Mouse (Mus musculus) stomach, embryonic 15.5 days (tissue): ENCODE measurements at regions not wholly inside any gene's neighbourhood (a gene's known extent, or its start where the extent isn't known, plus 50 kb on each side); places are given as distances from the start of the nearest gene placed in this dataset.

Experiments used
- ATAC-seq: fragments of 200-750 bp; cut with Nextera tagmentation; 2 replicates; pipeline ENCODE4 v1.8.0; 2017; ENCODE audit warnings: low read depth, moderate number of reproducible peaks, moderate TSS enrichment; ENCODE audit not compliant: insufficient read depth, low FRiP score
- H3K27ac ChIP-seq: fragments of 300-500 bp; sonication (generic); 2 replicates; pipeline ENCODE4 v1.5.1; 2015; ENCODE audit warnings: mild to moderate bottlenecking, inconsistent platforms
- H3K27me3 ChIP-seq: fragments of 300-500 bp; sonication (generic); replicated peaks from 2 replicates; pipeline ENCODE4 v1.6.1; 2015; ENCODE audit warnings: inconsistent platforms
- H3K36me3 ChIP-seq: fragments of 300-500 bp; sonication (generic); 2 replicates; pipeline ENCODE4 v1.6.1; 2015; ENCODE audit warnings: inconsistent platforms
- H3K4me1 ChIP-seq: fragments of 300-500 bp; sonication (generic); 2 replicates; pipeline ENCODE4 v1.6.1; 2015; ENCODE audit warnings: inconsistent platforms
- H3K4me2 ChIP-seq: fragments of 300-500 bp; sonication (generic); 2 replicates; pipeline ENCODE4 v1.6.1; 2015; ENCODE audit warnings: mild to moderate bottlenecking, inconsistent platforms
- H3K4me3 ChIP-seq: fragments of 300-500 bp; sonication (generic); replicated peaks from 2 replicates; pipeline ENCODE4 v1.5.1; 2015; ENCODE audit warnings: inconsistent platforms
- H3K9ac ChIP-seq: fragments of 300-500 bp; sonication (generic); 2 replicates; pipeline ENCODE4 v1.6.1; 2015; ENCODE audit warnings: inconsistent platforms
- H3K9me3 ChIP-seq: fragments of 300-500 bp; sonication (generic); 2 replicates; pipeline ENCODE4 v1.6.1; 2016; ENCODE audit warnings: inconsistent platforms
- WGBS: fragments of 180-500 bp; shearing (Covaris S2); methylation state at CpG from one replicate; pipeline ENCODE4 v1.1.7; 2015; 5-methylcytosine and 5-hydroxymethylcytosine counted together

DNA sequence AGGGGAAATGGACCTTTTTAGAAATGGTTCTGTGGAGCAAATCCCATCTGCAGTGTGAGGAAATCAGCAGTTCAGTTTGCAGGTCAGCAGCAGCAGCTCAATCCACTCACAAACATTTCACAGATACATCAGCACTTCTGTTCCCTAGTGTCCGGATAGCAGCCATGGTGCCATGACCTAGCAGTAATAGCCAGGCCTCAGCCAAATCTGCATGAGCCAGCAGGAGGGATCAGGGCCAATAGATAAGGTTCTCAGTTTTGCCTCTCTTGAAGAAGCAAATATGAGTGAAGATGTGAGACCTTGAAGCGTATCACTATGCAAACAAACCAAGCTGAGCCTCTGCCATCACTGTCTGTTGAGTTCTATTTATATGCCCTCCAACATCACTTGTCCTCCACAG, 380.7 kb upstream of the Chrm3 start:
- H3K9ac ChIP-seq: no peak overlapping the region
- no peaks in the 10 kb centered on the region for H3K4me1 ChIP-seq
- no peak overlapping the region for H3K4me3 ChIP-seq
- H3K36me3 ChIP-seq: no peaks in the 10 kb centered on the region
- no peaks in the 10 kb centered on the region for H3K27me3 ChIP-seq
- no peak overlapping the region for H3K4me2 ChIP-seq
- ATAC-seq: no peak
- H3K27ac ChIP-seq: no peak overlapping the region
- 73% methylated on average over 2 of the region's 2 CpGs for WGBS
- no peaks in the 10 kb centered on the region for H3K9me3 ChIP-seq

GRCm38 (mm10) chr13:10725745-10726171, 365.1 kb upstream of the Chrm3 start:
- H3K4me2 ChIP-seq: no peak overlapping the region
- WGBS: 63% methylated on average over 3 of the region's 3 CpGs
- no peak overlapping the region for H3K27ac ChIP-seq
- no peaks in the 10 kb centered on the region for H3K9me3 ChIP-seq
- H3K4me1 ChIP-seq: no peaks in the 10 kb centered on the region
- no peaks in the 10 kb centered on the region for H3K27me3 ChIP-seq
- H3K9ac ChIP-seq: no peak overlapping the region
- H3K4me3 ChIP-seq: no peak overlapping the region
- no peak for ATAC-seq
- H3K36me3 ChIP-seq: no peaks in the 10 kb centered on the region

- no peaks in the 10 kb centered on the region for H3K4me1 ChIP-seq
- no peak overlapping the region for H3K4me3 ChIP-seq
- 62% methylated on average over 5 of the region's 5 CpGs for WGBS
- no peak overlapping the region for H3K4me2 ChIP-seq
- no peaks in the 10 kb centered on the region for H3K27me3 ChIP-seq
- H3K36me3 ChIP-seq: no peaks in the 10 kb centered on the region
- no peak for ATAC-seq
- no peak overlapping the region for H3K27ac ChIP-seq
- no peaks in the 10 kb centered on the region for H3K9me3 ChIP-seq
- no peak overlapping the region for H3K9ac ChIP-seq
Observed at GRCm38 (mm10) chr13:10725335-10725734, 364.7 kb upstream of the Chrm3 start.

GRCm38 (mm10) chr13:10720639-10721038, 360.0 kb upstream of the Chrm3 start:
- WGBS: 85% methylated on average over 3 of the region's 3 CpGs
- no peak overlapping the region for H3K9ac ChIP-seq
- no peak overlapping the region for H3K27ac ChIP-seq
- no peak overlapping the region for H3K4me2 ChIP-seq
- H3K9me3 ChIP-seq: no peaks in the 10 kb centered on the region
- H3K4me3 ChIP-seq: no peak overlapping the region
- ATAC-seq: no peak
- H3K36me3 ChIP-seq: no peaks in the 10 kb centered on the region
- H3K27me3 ChIP-seq: no peaks in the 10 kb centered on the region
- H3K4me1 ChIP-seq: no peaks in the 10 kb centered on the region

DNA sequence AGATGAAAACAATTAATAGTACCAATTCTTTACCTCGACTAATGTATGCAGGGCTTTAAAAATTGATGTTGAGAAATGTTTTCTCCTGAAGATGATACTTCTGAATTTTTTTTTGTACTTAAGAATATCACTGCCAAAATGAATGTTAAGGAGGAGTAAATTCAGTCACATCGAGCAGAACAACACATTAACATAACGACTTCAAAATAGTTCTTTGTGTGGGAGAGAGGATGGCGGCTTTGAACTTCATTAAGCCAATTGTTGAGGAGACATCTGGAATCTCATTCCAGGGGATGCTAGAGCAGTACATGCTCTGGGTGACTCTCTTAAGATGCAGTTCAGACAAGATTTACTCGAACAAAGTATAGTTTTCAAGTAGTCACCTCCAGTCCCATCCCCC, 350.8 kb upstream of the Chrm3 start:
- 79% methylated on average over 5 of the region's 5 CpGs for WGBS

GRCm38 (mm10) chr13:10710909-10711308, 350.3 kb upstream of the Chrm3 start:
- Histone ChIP-seq H3K4me3 (no peak overlapping the region), H3K36me3 (no peaks in the 10 kb centered on the region), H3K9me3 (no peaks in the 10 kb centered on the region), H3K9ac (no peak overlapping the region), H3K27ac (no peak overlapping the region), H3K27me3 (no peaks in the 10 kb centered on the region), H3K4me1 (no peaks in the 10 kb centered on the region), H3K4me2 (no peak overlapping the region)
- no peak for ATAC-seq
- 82% methylated on average over 4 of the region's 4 CpGs for WGBS

More for the DNA sequence above, 350.8 kb upstream of the Chrm3 start:
- no peak overlapping the region for H3K4me3 ChIP-seq
- H3K36me3 ChIP-seq: no peaks in the 10 kb centered on the region
- ATAC-seq: no peak
- H3K27me3 ChIP-seq: no peaks in the 10 kb centered on the region
- no peaks in the 10 kb centered on the region for H3K4me1 ChIP-seq
- no peaks in the 10 kb centered on the region for H3K9me3 ChIP-seq
- no peak overlapping the region for H3K27ac ChIP-seq
- H3K4me2 ChIP-seq: no peak overlapping the region
- H3K9ac ChIP-seq: no peak overlapping the region

GRCm38 (mm10) chr13:10697146-10697545, 336.5 kb upstream of the Chrm3 start:
- no peak overlapping the region for H3K27ac ChIP-seq
- 91% methylated on average over 5 of the region's 5 CpGs for WGBS
- H3K4me3 ChIP-seq: no peak overlapping the region
- H3K9me3 ChIP-seq: no peaks in the 10 kb centered on the region
- H3K36me3 ChIP-seq: no peaks in the 10 kb centered on the region
- no peak overlapping the region for H3K9ac ChIP-seq
- ATAC-seq: no peak
- H3K4me1 ChIP-seq: no peaks in the 10 kb centered on the region
- H3K27me3 ChIP-seq: no peaks in the 10 kb centered on the region
- H3K4me2 ChIP-seq: no peak overlapping the region

DNA sequence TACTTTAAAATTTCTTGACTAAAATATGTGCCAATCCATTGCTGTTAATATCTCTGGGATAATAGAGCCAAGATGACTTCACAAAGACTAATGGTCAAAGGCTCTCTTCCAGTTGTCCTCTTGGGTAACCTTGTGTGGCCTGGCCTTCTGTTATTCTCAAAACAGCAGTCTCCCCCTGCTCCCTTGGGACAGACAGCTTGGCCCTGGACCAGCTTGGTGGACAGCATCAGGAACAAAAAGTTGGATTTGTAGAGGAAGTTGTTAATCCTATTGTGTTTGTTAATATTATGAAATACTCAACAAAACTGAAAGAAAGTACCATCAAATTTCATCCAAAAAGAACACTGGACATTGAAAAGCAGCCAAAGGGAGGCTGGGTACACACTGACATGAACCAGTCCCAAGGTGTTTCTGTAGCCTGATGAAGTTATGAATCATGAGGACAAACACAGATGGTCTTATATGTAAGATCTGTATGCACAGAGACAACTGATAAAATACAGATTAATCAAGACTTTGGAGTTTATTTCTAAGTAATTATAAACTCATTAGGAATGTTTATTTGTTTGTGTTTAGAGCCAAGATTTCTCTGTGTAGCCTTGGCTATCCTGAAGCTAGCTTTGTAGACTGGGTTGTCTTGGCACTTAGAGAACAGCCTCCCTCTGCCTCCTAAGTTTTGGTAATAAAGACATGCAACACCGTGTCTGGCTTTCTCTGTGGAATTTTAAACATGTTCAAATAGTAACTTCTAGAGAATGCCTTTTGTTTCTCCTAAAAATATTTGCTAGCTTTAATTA, 335.7 kb upstream of the Chrm3 start:
- H3K9me3 ChIP-seq: no peaks in the 10 kb centered on the region
- H3K9ac ChIP-seq: no peak overlapping the region
- WGBS: 24% methylated on average over 1 of the region's 1 CpGs
- H3K4me1 ChIP-seq: no peaks in the 10 kb centered on the region
- H3K36me3 ChIP-seq: no peaks in the 10 kb centered on the region
- H3K4me3 ChIP-seq: no peak overlapping the region
- no peaks in the 10 kb centered on the region for H3K27me3 ChIP-seq
- no peak overlapping the region for H3K27ac ChIP-seq
- no peak for ATAC-seq
- no peak overlapping the region for H3K4me2 ChIP-seq

GRCm38 (mm10) chr13:10691307-10691706, 330.7 kb upstream of the Chrm3 start:
- ATAC-seq: no peak
- H3K27me3 ChIP-seq: no peaks in the 10 kb centered on the region
- H3K36me3 ChIP-seq: no peaks in the 10 kb centered on the region
- H3K4me1 ChIP-seq: no peaks in the 10 kb centered on the region
- H3K9ac ChIP-seq: no peak overlapping the region
- H3K4me2 ChIP-seq: no peak overlapping the region
- no peak overlapping the region for H3K4me3 ChIP-seq
- WGBS: 80% methylated on average over 2 of the region's 2 CpGs
- no peaks in the 10 kb centered on the region for H3K9me3 ChIP-seq
- H3K27ac ChIP-seq: no peak overlapping the region

GRCm38 (mm10) chr13:10687379-10687778, 326.7 kb upstream of the Chrm3 start:
- Histone ChIP-seq H3K4me1 (no peaks in the 10 kb centered on the region), H3K9ac (no peak overlapping the region), H3K4me2 (no peak overlapping the region), H3K9me3 (no peaks in the 10 kb centered on the region), H3K27me3 (no peaks in the 10 kb centered on the region), H3K4me3 (no peak overlapping the region), H3K27ac (no peak overlapping the region), H3K36me3 (no peaks in the 10 kb centered on the region)
- no peak for ATAC-seq
- WGBS: 67% methylated on average over 5 of the region's 5 CpGs

DNA sequence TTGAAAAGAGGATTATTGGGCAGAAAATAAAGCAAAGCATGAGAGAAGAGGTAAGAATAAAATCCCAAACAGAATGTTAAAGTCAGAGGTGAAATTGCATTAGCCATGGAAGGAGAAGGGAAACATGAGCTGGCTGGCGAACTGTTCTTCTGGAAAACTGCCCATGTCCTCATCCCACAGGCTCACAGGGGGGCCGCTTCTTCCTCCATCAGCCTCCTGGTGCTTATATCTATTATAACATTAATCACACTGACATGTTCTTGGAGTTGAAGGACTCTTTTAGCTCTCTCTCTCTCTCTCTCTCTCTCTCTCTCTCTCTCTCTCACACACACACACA, 293.4 kb upstream of the Chrm3 start:
- Histone ChIP-seq H3K4me2 (no peak overlapping the region), H3K27ac (no peak overlapping the region)
- ATAC-seq: no peak

DNA sequence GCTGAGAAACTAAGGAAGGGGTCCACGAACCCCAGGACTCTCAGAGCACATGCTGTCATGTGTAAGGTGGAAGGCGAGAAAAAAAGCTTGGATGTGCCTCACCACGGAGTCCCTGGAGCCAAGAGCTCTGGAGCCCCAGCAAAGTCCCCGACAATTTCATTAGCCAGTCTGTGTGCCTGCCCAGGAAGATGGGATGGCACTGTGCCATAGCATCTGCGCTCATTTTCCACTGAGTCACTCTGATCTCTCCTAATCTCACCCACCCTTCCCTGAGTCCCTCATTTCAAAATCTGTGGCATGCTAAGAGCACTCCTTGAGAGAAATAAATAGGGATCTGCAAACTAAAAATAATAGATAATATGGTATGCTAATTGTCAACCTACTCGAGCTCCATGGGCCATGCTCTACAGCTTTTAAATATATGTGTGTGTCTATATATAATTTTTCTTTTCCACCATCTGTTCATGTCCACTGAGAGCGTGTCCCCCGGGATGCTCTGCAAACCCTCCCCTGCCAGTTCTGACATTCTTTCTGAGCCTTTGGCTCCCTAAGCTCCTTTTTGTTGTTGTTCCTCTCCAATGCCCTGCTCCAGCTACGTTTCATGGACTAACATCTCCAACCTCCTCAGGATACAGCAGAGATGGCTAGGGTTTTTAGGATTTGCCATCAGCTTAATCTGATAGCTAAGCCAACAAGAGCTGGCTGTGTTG, 292.9 kb upstream of the Chrm3 start:
- H3K4me3 ChIP-seq: no peak overlapping the region
- H3K27ac ChIP-seq: no peak overlapping the region
- no peaks in the 10 kb centered on the region for H3K36me3 ChIP-seq
- H3K4me1 ChIP-seq: no peaks in the 10 kb centered on the region
- no peak overlapping the region for H3K4me2 ChIP-seq
- H3K9ac ChIP-seq: no peak overlapping the region
- ATAC-seq: no peak
- H3K9me3 ChIP-seq: no peaks in the 10 kb centered on the region
- 65% methylated on average over 9 of the region's 9 CpGs for WGBS
- H3K27me3 ChIP-seq: no peaks in the 10 kb centered on the region

More for the DNA sequence above, 293.4 kb upstream of the Chrm3 start:
- no peak overlapping the region for H3K4me3 ChIP-seq
- no peaks in the 10 kb centered on the region for H3K4me1 ChIP-seq
- H3K9me3 ChIP-seq: no peaks in the 10 kb centered on the region
- no peak overlapping the region for H3K9ac ChIP-seq
- H3K36me3 ChIP-seq: no peaks in the 10 kb centered on the region
- H3K27me3 ChIP-seq: no peaks in the 10 kb centered on the region
- 25% methylated on average over 2 of the region's 2 CpGs for WGBS
